Mouse (Mus musculus) forebrain, embryonic 16.5 days (tissue): ENCODE measurements around the gene Hs3st1. TPM values are rescaled to one million over a fixed set of nuclear protein-coding genes. Genes with fewer than 3 reads are reported as not detected.

Experiments
- ATAC-seq: fragments of 200-750 bp; cut with Nextera tagmentation; 2 replicates; pipeline ENCODE4 v1.8.0; 2017; ENCODE audit warnings: mild to moderate bottlenecking, moderate library complexity
- H3K27ac ChIP-seq: fragments of 300-500 bp; sonication (generic); 2 replicates; pipeline ENCODE4 v1.5.1; 2014; ENCODE audit warnings: low read length, control low read depth
- H3K27me3 ChIP-seq: fragments of 300-500 bp; sonication (generic); replicated peaks from 2 replicates; pipeline ENCODE4 v1.6.1; 2014; ENCODE audit warnings: low read length; ENCODE audit not compliant: control insufficient read depth, insufficient read depth
- H3K36me3 ChIP-seq: fragments of 300-500 bp; sonication (generic); 2 replicates; pipeline ENCODE4 v1.6.1; 2014; ENCODE audit not compliant: control insufficient read depth, insufficient read depth
- H3K4me1 ChIP-seq: fragments of 300-500 bp; sonication (generic); replicated peaks from 2 replicates; pipeline ENCODE4 v1.6.1; 2014; ENCODE audit warnings: low read length; ENCODE audit not compliant: control insufficient read depth, insufficient read depth
- H3K4me2 ChIP-seq: fragments of 300-500 bp; sonication (generic); 2 replicates; pipeline ENCODE4 v1.6.1; 2014; ENCODE audit warnings: mild to moderate bottlenecking, low read length, control low read depth
- H3K4me3 ChIP-seq: fragments of 300-500 bp; sonication (generic); replicated peaks from 2 replicates; pipeline ENCODE4 v1.5.1; 2014; ENCODE audit warnings: mild to moderate bottlenecking, low read length, control low read depth
- H3K9ac ChIP-seq: fragments of 300-500 bp; sonication (generic); replicated peaks from 2 replicates; pipeline ENCODE4 v1.6.1; 2014; ENCODE audit warnings: low read depth, low read length, control low read depth
- H3K9me3 ChIP-seq: fragments of 300-500 bp; sonication (generic); 2 replicates; pipeline ENCODE4 v1.6.1; 2016; ENCODE audit warnings: low read length; ENCODE audit not compliant: control insufficient read depth
- WGBS: fragments of 180-500 bp; shearing (Covaris S2); extraction: QIAGEN DNeasy Blood & Tissue Kit; methylation state at CpG from one replicate; pipeline ENCODE4 v1.1.7; 2014; 5-methylcytosine and 5-hydroxymethylcytosine counted together
- polyA plus RNA-seq: library from polyadenylated mRNA; unstranded; fragments of >200 nt; fragmentation: Nextera tagmentation; extraction: Ambion mirVana; gene quantifications from 2 replicates; pipeline ENCODE4 v1.2.1, GENCODE M21; 2015

Hs3st1 gene
- polyA plus RNA-seq, 1 experiment from 2014 or later: 51.1 TPM

DNA sequence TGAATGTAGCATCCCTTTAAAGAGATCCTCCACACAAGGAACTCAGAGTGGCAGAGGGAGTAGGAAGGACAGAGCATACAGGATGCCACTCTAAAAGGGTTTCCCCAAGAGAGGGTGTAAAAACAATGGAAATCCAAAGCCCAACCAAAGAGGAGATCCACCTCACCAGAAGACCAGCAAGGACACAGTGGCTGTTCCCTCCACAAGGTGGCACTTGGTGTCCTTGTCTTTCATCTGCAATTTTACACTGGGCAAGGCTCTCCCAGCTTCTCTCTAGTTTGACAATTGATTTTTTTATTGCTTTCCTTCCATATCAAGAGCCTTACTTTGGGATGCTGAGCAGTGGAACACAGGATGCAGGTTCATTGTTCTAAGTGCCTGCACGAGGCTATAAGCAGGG is 122.1 kb downstream of the Hs3st1 start:
- no peak overlapping the region for H3K4me2 ChIP-seq
- no peaks in the 10 kb centered on the region for H3K36me3 ChIP-seq
- no peak overlapping the region for H3K4me3 ChIP-seq
- no peak overlapping the region for H3K27ac ChIP-seq
- H3K4me1 ChIP-seq: peaks cover 4% of the 10 kb centered on the region; the same call in 1 of the 2 replicates
- WGBS: 62% methylated on average over 1 of the region's 1 CpGs
- no peaks in the 10 kb centered on the region for H3K27me3 ChIP-seq
- no peak for ATAC-seq
- no peak overlapping the region for H3K9ac ChIP-seq
- no peaks in the 10 kb centered on the region for H3K9me3 ChIP-seq

DNA sequence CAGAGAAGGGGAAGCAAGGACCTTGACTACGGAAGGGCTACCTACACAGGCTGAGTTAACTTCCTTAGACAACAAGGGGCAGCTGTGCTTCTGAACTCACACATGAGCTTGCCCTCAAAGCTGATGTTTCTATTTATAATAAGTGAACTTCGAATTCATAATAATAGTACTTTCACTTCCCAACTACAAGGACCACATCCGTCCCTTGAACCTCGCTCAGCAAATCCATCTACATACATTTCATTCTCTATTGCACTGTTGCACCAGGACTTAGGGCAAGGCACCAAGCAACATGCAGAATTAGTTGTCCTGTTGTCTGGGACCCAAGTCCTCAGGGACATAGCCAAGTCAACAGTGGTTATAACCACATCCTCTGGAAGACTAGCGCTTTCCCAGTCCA is 124.4 kb downstream of the Hs3st1 start:
- Histone ChIP-seq H3K36me3 (no peaks in the 10 kb centered on the region), H3K4me1 (peaks cover 4% of the 10 kb centered on the region; the same call in 1 of the 2 replicates), H3K27me3 (no peaks in the 10 kb centered on the region), H3K27ac (no peak overlapping the region), H3K9ac (no peak overlapping the region), H3K9me3 (no peaks in the 10 kb centered on the region), H3K4me3 (no peak overlapping the region), H3K4me2 (no peak overlapping the region)
- WGBS: 92% methylated on average over 5 of the region's 5 CpGs
- ATAC-seq: no peak

DNA sequence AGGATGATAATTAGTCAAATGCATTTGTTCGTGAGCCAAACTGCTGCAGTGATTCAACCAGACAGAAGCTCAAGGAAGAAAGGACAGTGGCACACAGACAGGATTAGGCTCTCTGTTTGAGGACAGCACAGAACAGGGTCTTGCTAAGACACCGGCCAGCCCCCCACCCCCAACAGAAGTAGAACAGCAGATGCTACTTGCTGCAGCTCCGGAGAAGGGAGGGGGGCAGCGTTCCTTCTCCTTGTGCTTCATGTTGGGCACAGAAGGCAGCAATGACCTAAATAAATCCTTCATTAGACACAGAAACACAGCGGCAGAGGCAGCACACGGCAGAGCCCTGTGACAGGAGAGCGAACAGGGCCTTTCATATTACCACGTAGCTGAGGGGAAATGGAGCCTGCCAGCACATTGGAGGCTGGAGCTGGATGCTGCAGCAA is 130.2 kb downstream of the Hs3st1 start:
- H3K9ac ChIP-seq: no peak overlapping the region
- H3K4me3 ChIP-seq: no peak overlapping the region
- H3K36me3 ChIP-seq: no peaks in the 10 kb centered on the region
- H3K27me3 ChIP-seq: no peaks in the 10 kb centered on the region
- peak; percentile 56 for ATAC-seq
- peak overlapping the region; percentile 29 for H3K27ac ChIP-seq
- 32% methylated on average over 8 of the region's 8 CpGs for WGBS
- peak overlapping the region; percentile 6; the same call in 1 of the 2 replicates for H3K4me2 ChIP-seq
- peaks cover 24% of the 10 kb centered on the region for H3K4me1 ChIP-seq
- H3K9me3 ChIP-seq: no peaks in the 10 kb centered on the region

DNA sequence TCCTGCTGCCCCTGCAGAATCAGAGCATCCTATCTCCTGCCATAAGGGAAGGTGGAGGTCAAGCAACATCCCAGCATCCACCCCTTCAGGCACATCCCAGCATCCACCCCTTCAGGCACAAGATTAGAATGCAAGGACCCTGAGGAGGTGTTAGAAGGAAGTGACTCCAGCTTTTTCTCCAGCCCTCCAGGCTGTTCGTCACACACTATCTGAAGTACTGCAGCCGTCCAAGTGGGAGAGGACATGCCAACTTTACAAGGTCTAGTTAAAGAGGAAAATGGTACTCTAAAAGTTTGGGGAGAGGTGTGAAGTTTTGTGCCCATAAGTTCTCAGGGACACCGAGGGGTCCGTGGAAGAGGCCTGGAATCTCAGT is 131.1 kb downstream of the Hs3st1 start:
- Histone ChIP-seq H3K4me3 (no peak overlapping the region), H3K4me2 (no peak overlapping the region), H3K9me3 (no peaks in the 10 kb centered on the region), H3K27me3 (no peaks in the 10 kb centered on the region), H3K36me3 (no peaks in the 10 kb centered on the region), H3K4me1 (peaks cover 24% of the 10 kb centered on the region), H3K27ac (no peak overlapping the region), H3K9ac (no peak overlapping the region)
- 69% methylated on average over 4 of the region's 4 CpGs for WGBS
- no peak for ATAC-seq

DNA sequence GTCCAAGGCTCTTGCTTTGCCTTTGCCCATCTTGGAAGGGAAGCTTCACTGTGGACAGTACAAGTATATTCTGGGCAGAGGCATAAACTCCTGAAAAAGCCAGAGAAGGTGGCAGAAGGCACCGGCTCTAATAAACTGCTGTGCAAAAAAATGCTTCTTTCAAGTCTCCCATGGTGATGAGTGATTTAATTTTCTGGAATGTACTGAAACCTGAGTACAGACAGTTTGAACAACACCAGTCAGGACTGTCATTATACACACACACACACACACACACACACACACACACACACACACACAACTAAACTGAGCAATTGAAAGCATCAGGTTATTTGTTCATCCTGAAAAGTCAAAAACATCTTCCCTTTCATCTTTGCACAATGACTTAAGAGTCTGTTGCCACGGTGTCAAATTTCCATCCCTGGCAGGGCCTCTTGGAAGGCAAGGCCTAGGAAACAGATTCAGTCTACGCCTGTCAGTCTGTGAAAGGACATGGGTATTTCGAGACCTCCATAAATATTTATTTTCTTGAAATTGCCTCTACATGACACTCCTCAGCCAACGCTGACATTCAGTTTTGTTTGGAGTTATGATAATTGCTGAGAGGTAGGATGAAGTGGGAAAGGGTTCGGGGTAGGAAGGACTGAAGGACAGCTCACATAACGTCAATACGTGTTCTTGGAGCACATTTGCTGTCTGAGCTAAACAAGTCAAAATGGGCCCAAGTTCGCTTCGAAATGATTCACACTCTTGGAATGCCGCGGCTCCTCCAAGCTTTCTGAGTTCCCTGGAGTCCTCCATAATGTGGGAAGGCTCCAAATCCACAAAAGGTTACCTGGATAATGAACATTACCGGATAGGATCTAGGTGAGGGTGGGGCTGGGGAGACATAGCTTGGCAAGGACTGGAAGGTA is 131.7 kb downstream of the Hs3st1 start:
- Histone ChIP-seq H3K36me3 (no peaks in the 10 kb centered on the region), H3K4me1 (peaks cover 24% of the 10 kb centered on the region), H3K9ac (no peak overlapping the region), H3K4me2 (no peak overlapping the region), H3K9me3 (no peaks in the 10 kb centered on the region), H3K4me3 (no peak overlapping the region), H3K27me3 (no peaks in the 10 kb centered on the region), H3K27ac (no peak overlapping the region)
- 65% methylated on average over 13 of the region's 13 CpGs for WGBS
- 0 out of 2 replicates have a peak, but pooled peaks have one; percentile 6 for ATAC-seq

DNA sequence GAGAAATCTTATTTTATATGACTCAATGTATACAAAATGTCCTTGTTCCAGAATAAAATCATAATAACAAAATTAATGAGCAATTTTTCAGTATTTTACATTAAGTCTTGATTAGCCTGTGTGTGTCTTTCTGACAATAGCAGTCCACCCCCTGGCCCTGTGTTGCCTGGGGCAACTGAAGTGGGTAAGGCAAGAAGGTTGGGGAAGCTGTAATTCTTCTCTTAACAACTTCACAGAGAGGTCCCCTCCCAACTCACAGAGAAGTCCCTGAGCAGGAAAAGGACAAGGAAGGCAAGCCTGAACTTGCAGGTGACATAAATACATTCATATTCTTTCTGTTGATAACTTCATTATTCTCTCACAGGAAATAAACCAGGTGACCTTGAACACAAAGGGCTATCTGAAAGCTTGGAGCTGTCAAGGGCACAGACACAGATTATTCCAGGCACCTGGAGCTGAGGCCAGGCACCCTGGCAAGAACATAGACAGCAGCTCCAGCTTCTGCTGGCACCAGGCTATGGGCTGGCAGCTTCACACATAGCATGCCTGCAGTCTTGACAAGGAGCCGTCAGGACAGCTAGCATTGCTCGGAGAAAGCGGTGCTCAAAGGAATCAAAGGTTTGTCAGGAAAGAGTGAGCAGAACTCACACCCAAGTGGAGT is 134.9 kb downstream of the Hs3st1 start:
- 52% methylated on average over 3 of the region's 3 CpGs for WGBS
- no peak overlapping the region for H3K27ac ChIP-seq
- H3K9me3 ChIP-seq: no peaks in the 10 kb centered on the region
- H3K4me3 ChIP-seq: no peak overlapping the region
- no peak overlapping the region for H3K4me2 ChIP-seq
- H3K27me3 ChIP-seq: no peaks in the 10 kb centered on the region
- peak; percentile 47; the same call in 1 of the 2 replicates for ATAC-seq
- no peak overlapping the region for H3K9ac ChIP-seq
- no peaks in the 10 kb centered on the region for H3K36me3 ChIP-seq
- H3K4me1 ChIP-seq: peaks cover 21% of the 10 kb centered on the region

DNA sequence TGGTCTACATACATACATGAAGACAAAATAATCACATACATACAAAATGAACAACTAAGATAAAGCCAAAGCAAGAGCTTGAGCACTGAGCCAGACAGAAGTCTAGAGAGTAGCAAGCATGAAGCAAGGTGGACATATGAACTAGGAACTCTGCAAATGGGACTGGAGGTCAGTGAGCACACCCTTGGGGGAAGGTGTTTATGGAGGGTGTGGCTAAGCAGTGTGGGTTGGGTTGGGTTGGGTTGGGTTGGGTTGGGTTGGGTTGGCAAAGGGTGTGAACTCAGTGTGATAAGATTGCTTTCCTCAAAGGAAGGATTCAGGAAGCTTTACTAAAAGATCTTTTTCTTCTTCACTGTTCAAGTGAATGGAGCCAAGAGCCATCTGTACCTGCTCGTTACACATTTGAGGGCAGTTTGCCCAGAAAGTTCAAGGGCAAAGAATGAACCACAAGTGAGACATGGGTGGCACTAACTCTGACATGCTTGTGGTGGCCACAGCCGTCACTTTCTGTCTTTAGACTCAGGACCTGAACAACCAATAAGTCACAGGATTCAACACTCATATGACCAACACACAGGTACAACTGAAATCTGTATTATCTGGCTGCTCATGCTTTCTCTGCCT is 137.8 kb downstream of the Hs3st1 start:
- H3K9me3 ChIP-seq: no peaks in the 10 kb centered on the region
- WGBS: 62% methylated on average over 2 of the region's 2 CpGs
- no peak overlapping the region for H3K4me2 ChIP-seq
- H3K27me3 ChIP-seq: no peaks in the 10 kb centered on the region
- H3K4me3 ChIP-seq: no peak overlapping the region
- no peak for ATAC-seq
- H3K9ac ChIP-seq: no peak overlapping the region
- peaks cover 5% of the 10 kb centered on the region for H3K36me3 ChIP-seq
- peaks cover 9% of the 10 kb centered on the region for H3K4me1 ChIP-seq
- no peak overlapping the region for H3K27ac ChIP-seq

DNA sequence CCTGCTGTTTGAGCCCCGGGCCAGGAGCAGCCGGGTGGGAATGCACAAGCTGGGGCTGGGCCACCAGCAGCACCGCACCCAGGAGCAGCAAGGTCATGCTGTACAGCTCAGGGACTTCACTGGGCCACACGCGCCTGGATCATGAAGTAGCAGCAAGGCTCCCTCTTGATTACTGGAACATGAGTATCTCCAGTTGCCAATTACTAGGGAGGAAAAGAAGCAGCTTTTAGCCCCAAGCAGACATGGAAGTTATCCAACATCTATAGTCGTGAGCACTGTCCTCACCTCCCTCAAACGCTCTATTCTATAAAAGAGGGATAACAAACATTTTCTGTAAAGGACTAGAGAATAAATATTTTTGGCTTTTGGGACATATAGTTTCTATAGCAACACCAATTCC is 140.1 kb downstream of the Hs3st1 start:
- WGBS: 85% methylated on average over 7 of the region's 7 CpGs
- ATAC-seq: no peak

DNA sequence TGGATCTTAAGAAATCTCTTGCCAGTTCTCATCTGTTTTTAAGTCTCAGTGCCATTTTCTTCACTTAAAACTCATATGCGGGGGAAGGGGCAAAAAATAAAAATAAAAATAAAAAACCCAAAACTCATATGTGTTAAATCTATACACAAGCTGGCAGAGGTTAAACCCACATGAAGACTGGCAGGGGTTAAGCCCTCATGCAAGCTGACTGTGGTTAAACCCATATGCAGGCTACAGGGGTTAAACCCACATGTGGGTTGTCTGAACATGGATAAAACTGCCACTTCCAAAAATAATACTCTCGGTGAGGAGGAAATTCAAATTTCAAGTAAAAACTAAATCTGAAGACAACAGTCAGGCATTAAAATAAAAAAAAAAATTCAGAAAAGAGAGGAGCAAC is 141.7 kb downstream of the Hs3st1 start:
- Histone ChIP-seq H3K36me3 (peaks cover 5% of the 10 kb centered on the region), H3K4me3 (no peak overlapping the region), H3K9ac (no peak overlapping the region), H3K4me1 (no peaks in the 10 kb centered on the region), H3K9me3 (no peaks in the 10 kb centered on the region), H3K27me3 (no peaks in the 10 kb centered on the region), H3K4me2 (no peak overlapping the region), H3K27ac (no peak overlapping the region)
- ATAC-seq: no peak
- WGBS: 91% methylated on average over 2 of the region's 2 CpGs

More for the DNA sequence above, 140.1 kb downstream of the Hs3st1 start:
- Histone ChIP-seq H3K9me3 (no peaks in the 10 kb centered on the region), H3K4me3 (no peak overlapping the region), H3K4me1 (peaks cover under 1% of the 10 kb centered on the region; the same call in 1 of the 2 replicates), H3K27me3 (no peaks in the 10 kb centered on the region), H3K4me2 (no peak overlapping the region), H3K36me3 (peaks cover 5% of the 10 kb centered on the region), H3K9ac (no peak overlapping the region), H3K27ac (no peak overlapping the region)
